Mouse (Mus musculus): ENCODE results near the gene Sept3. TPM values are rescaled to one million over a fixed set of nuclear protein-coding genes. Genes with fewer than 3 reads are reported as not detected.

The Sept3 gene
- total RNA-seq, 2 experiments from 2014 or later, result 652 to 661 TPM

GRCm38 (mm10) chr15:82336629-82337028 lies 61.9 kb downstream of the Sept3 start:
- TF ChIP-seq CTCF (conservative IDR thresholded peaks at IDR 0.05), result no peak
- DNase-seq (ENCODE audit: low spot score in 2 of 2), result no peak

GRCm38 (mm10) chr15:82337875-82338274 lies 63.2 kb downstream of the Sept3 start:
- no peak for DNase-seq (ENCODE audit: low spot score in 2 of 2)
- peak overlapping the region; percentile 94 for H3K4me3 ChIP-seq
- TF ChIP-seq CTCF (conservative IDR thresholded peaks at IDR 0.05), result no peak
- H3K27ac ChIP-seq, result peak overlapping the region; percentile 79; the same call in 1 of the 2 replicates

More at GRCm38 (mm10) chr15:82336629-82337028, 61.9 kb downstream of the Sept3 start:
- Histone ChIP-seq H3K4me3 (no peak overlapping the region), H3K27ac (no peak overlapping the region)

GRCm38 (mm10) chr15:82338593-82339112 lies 64.0 kb downstream of the Sept3 start, which contains the start of the genes Naga, Pheta2 and Smdt1:
Naga (minus strand) TSS chr15:82338925.
Pheta2 (plus strand) TSS chr15:82338942.
Smdt1 (plus strand) TSS chr15:82338959.
- peak within 1 kb of the TSS; percentile 79 for H3K27ac ChIP-seq
- peak; percentile 29 for TF ChIP-seq CTCF (conservative IDR thresholded peaks at IDR 0.05)
- H3K4me3 ChIP-seq, result peak within 1 kb of the TSS; percentile 94
- DNase-seq (ENCODE audit: low spot score in 2 of 2), result peak; percentile 94 to 96

GRCm38 (mm10) chr15:82339150-82339549 lies 64.5 kb downstream of the Sept3 start:
- no peak for TF ChIP-seq CTCF (conservative IDR thresholded peaks at IDR 0.05)
- no peak for DNase-seq (ENCODE audit: low spot score in 2 of 2)
- H3K27ac ChIP-seq, result peak overlapping the region; percentile 79
- peak overlapping the region; percentile 94 for H3K4me3 ChIP-seq

GRCm38 (mm10) chr15:82339634-82340254 lies 65.1 kb downstream of the Sept3 start:
- no peak for DNase-seq (ENCODE audit: low spot score in 2 of 2)
- Histone ChIP-seq H3K27ac (no peak overlapping the region), H3K4me3 (no peak overlapping the region)
- TF ChIP-seq CTCF (conservative IDR thresholded peaks at IDR 0.05), result no peak

GRCm38 (mm10) chr15:82340414-82341035 lies 65.8 kb downstream of the Sept3 start:
- no peak overlapping the region for H3K27ac ChIP-seq
- TF ChIP-seq CTCF (conservative IDR thresholded peaks at IDR 0.05), result no peak
- DNase-seq (ENCODE audit: low spot score in 2 of 2), result no peak
- H3K4me3 ChIP-seq, result no peak overlapping the region; the same call in 1 of the 2 replicates

GRCm38 (mm10) chr15:82341036-82341501 lies 66.4 kb downstream of the Sept3 start:
- peak overlapping the region; percentile 19; the same call in 1 of the 2 replicates for H3K4me3 ChIP-seq
- TF ChIP-seq CTCF (conservative IDR thresholded peaks at IDR 0.05), result no peak
- DNase-seq (ENCODE audit: low spot score in 2 of 2), result no peak
- H3K27ac ChIP-seq, result no peak overlapping the region

GRCm38 (mm10) chr15:82341675-82342542 lies 67.2 kb downstream of the Sept3 start:
- TF ChIP-seq CTCF (conservative IDR thresholded peaks at IDR 0.05), result no peak
- no peak overlapping the region for H3K27ac ChIP-seq
- DNase-seq (ENCODE audit: low spot score in 2 of 2), result no peak
- H3K4me3 ChIP-seq, result no peak overlapping the region

GRCm38 (mm10) chr15:82342543-82342935 lies 67.8 kb downstream of the Sept3 start:
- H3K4me3 ChIP-seq, result no peak overlapping the region
- H3K27ac ChIP-seq, result no peak overlapping the region
- no peak for TF ChIP-seq CTCF (conservative IDR thresholded peaks at IDR 0.05)
- DNase-seq (ENCODE audit: low spot score in 2 of 2), result no peak

- no peak for TF ChIP-seq CTCF (conservative IDR thresholded peaks at IDR 0.05)
- Histone ChIP-seq H3K27ac (no peak overlapping the region), H3K4me3 (no peak overlapping the region)
- no peak for DNase-seq (ENCODE audit: low spot score in 2 of 2)
These were observed 68.9 kb downstream of the Sept3 start for GRCm38 (mm10) chr15:82343368-82344287.

Other genes with a start within 250 kb of the Sept3 start
- 100 to 1,000 TPM in 1 of 2 experiments, 10 to 100 TPM in 1; 93.9 to 106 TPM for gene Desi1, start 241.0 kb upstream of the Sept3 start, total RNA-seq (2021)
- 100 to 1,000 TPM; 105 to 111 TPM for gene Snu13, start 227.3 kb upstream of the Sept3 start, total RNA-seq (2021)
- not detected for gene 4930407I10Rik, start 215.7 kb upstream of the Sept3 start, total RNA-seq (2021)
- under 1 TPM; 0.26 to 0.44 TPM for gene Mei1, start 204.9 kb upstream of the Sept3 start, total RNA-seq (2021)
- gene Ccdc134, start 147.0 kb upstream of the Sept3 start, total RNA-seq (2021), result 10 to 100 TPM; 10.2 to 15.4 TPM
- 100 to 1,000 TPM; 162 to 165 TPM for gene Srebf2, start 127.7 kb upstream of the Sept3 start, total RNA-seq (2021)
- 1 to 10 TPM in 1 of 2 experiments, under 1 TPM in 1; 0.95 to 1.2 TPM for gene Shisa8, start 62.1 kb upstream of the Sept3 start, total RNA-seq (2021)
- under 1 TPM; 0.54 to 0.79 TPM for gene Tnfrsf13c, start 50.5 kb upstream of the Sept3 start, total RNA-seq (2021)
- gene Cenpm, start 30.1 kb upstream of the Sept3 start, total RNA-seq (2021), result 1 to 10 TPM; 2.5 TPM
- gene 1500009C09Rik, start 22.5 kb upstream of the Sept3 start, total RNA-seq (2021), result 100 to 1,000 TPM; 105 to 108 TPM
- not detected for gene Wbp2nl, start 24.1 kb downstream of the Sept3 start, total RNA-seq (2021)
- gene Naga, start 64.0 kb downstream of the Sept3 start, total RNA-seq (2021), result 10 to 100 TPM; 37.6 to 40.9 TPM
- under 1 TPM; 0.41 to 0.64 TPM for gene Pheta2, start 64.0 kb downstream of the Sept3 start, total RNA-seq (2021)
- 100 to 1,000 TPM; 138 to 144 TPM for gene Smdt1, start 64.1 kb downstream of the Sept3 start, total RNA-seq (2021)
- gene Ndufa6, start 79.4 kb downstream of the Sept3 start, total RNA-seq (2021), result 100 to 1,000 TPM; 209 to 211 TPM
- 10 to 100 TPM; 43.0 to 53.8 TPM for gene Cyp2d22, start 105.4 kb downstream of the Sept3 start, total RNA-seq (2021)
- gene Cyp2d11, start 119.1 kb downstream of the Sept3 start, total RNA-seq (2021), result under 1 TPM in 1 of 2 experiments, not detected in 1; 0.23 TPM
- gene Cyp2d10, start 132.3 kb downstream of the Sept3 start, total RNA-seq (2021), result under 1 TPM in 1 of 2 experiments, not detected in 1; 0.32 TPM
- not detected for gene Cyp2d9, start 158.5 kb downstream of the Sept3 start, total RNA-seq (2021)